Mouse (Mus musculus) thymus, postnatal 36 days (tissue): ENCODE results near the gene Gm17693.
"Not testable (repeated sequence)": the region's sequence is repeated elsewhere in the genome, so short reads cannot be mapped to it uniquely, and the experiment has no call there.

Experiments used
- DNase-seq, 2 experiments: peaks; one replicate each; pipeline ENCODE4 v3.0.0; 2022; ENCODE audit warnings: mixed read lengths in 2 of 2

Gene Gm17693

DNA sequence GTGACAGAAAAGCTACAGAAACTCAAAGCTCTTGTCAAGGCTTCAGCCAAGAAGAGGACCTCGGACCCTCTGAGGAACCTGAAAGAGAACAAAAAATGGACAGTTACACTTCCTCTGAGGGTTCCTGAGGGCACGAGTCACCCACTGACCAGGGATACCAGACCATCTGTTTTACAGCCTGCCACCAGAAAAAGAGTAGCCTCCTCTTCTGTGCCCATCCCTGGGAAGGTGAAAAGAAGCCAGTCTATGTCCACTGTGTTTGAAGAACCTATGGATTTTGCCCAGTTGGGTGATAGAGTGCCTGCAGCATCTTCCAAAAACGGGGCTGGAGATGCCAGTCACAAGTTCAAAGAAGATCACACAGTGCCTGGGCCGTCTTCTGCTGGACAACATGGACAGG lies at the start of gene Gm17693:
Gm17693 (plus strand) TSS at position 301 of the 400 bp plus-strand sequence.
- DNase-seq = not testable (repeated sequence)
